Mouse (Mus musculus) gastrocnemius, postnatal 25 days (tissue): ENCODE results near the gene Ajm1. TPM values are rescaled to one million over a fixed set of nuclear protein-coding genes. Genes with fewer than 3 reads are reported as not detected.
"Not testable (repeated sequence)": the region's sequence is repeated elsewhere in the genome, so short reads cannot be mapped to it uniquely, and the experiment has no call there.

Experiments used
- DNase-seq: peaks from one replicate; pipeline ENCODE4 v3.0.0; 2022
- total RNA-seq, 2 experiments: library from RNA; stranded (reverse); gene quantifications; 1 replicate in 1 of 2; 2 replicates in 1 of 2; pipeline ENCODE4 v1.2.3; 2021

Gene Ajm1
- total RNA-seq, 2 experiments from 2014 or later: not detected

- DNase-seq: no peak
Observed at GRCm38 (mm10) chr2:25565741-25566140, 15.8 kb downstream of the Ajm1 start.

DNA sequence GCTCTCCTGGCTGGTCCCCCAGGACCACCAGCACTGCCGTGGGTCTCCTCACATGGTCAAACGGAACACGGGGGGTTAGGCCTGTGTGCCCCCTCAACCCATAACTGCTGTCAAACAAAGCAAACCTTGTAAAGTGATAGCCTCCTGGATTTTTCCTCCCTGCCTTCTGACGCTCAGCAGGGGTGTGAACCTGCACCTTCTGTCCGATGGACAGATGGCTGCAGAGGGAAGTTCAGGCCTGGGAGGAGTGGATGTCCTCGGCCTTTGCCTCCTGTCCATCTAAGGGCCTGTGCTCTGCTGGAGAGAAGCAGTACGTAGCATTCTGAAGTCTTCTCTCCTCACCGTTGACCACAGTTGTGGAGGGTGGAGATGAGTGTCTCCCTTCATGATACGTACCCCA, 19.6 kb downstream of the Ajm1 start:
- DNase-seq: no peak

DNA sequence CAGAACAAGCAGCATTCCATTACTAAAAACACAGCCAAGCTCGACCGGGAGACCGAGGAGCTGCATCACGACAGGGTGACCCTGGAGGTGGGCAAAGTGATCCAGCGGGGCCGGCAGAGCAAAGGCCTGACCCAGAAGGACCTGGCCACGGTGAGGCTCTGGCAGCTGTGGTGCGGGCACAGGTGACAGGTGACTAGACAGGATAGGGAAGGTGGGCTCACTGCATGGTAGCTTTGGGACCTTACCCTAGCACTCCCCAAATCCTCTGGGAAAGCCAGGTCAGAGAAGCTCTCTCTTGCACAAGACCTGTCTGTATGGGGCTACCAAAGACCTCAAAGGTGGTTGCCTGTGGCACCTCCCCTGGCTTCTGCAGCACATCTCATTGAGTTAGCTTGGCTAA, 21.0 kb downstream of the Ajm1 start:
- no peak for DNase-seq

- no peak for DNase-seq
Observed at GRCm38 (mm10) chr2:25558774-25559173, 22.8 kb downstream of the Ajm1 start.

GRCm38 (mm10) chr2:25557964-25558360, 23.6 kb downstream of the Ajm1 start:
- no peak for DNase-seq

- peak; percentile 95 for DNase-seq
Observed at GRCm38 (mm10) chr2:25557221-25557963, 24.2 kb downstream of the Ajm1 start, which contains the start of gene Edf1. TSS of gene Edf1 (plus strand) at chr2:25557847.

GRCm38 (mm10) chr2:25556296-25556695, 25.3 kb downstream of the Ajm1 start:
- DNase-seq: no peak

DNA sequence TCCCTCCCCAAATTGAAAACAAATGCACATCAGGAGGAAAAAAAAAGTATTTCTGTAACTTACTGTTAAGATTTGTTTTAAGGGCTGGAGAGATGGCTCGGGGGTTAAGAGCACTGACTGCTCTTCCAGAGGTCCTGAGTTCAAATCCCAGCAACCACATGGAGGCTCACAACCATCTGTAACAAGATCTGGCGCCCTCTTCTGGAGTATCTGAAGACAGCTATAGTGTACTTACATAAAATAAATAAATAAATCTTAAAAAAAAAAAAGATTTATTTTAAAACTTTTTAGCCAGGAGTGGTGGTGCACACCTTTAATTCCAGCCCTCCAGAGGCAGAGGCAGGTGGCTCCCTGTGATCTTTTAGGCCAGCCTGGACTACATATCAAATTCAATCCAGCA, 26.1 kb downstream of the Ajm1 start:
- not testable (repeated sequence) for DNase-seq

DNA sequence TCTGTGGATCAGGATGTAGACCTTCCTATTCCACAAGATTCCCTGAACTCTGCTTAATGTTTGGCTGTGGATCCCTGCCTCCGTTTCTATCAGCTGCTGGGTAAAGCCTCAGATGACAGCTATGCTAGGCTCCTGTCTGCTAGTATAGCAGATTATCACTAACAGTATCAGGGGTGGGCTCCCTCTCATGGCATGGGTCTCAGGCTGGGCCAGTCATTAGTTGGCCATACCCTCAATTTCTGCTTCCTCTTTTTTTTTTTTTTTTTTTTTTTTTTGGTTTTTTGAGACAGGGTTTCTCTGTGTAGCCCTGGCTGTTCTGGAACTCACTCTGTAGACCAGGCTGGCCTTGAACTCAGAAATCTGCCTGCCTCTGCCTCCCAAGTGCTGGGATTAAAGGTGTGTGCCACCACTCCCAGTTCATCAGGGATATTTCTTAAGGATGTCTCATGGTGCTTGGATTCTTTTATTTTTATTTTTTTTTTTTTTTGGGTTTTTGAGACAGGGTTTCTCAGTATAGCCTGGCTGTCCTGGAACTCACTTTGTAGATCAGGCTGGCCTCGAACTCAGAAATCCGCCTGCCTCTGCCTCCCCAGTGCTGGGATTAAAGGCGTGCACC, 28.3 kb downstream of the Ajm1 start:
- DNase-seq: not testable (repeated sequence)

DNA sequence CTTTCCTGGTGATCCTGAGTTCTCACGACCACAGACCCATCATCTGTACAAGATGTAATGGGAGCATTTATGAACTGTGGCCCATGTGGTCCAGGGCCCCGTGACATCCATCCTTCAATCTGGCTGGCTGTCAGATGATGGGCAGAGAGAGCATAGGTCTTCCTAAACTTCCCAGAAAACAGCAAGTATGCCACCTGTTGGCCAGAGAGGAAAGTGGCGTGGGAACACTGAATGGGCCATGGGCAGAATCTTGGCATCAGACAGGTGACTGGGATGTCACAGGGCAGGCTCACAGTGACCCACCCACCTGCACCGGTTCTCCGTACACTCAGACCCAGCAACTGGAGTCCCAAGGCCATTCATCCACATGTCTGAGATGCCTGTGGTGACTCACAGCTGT, 30.4 kb downstream of the Ajm1 start:
- no peak for DNase-seq

GRCm38 (mm10) chr2:25549021-25549991, 32.3 kb downstream of the Ajm1 start:
- peak; percentile 47 for DNase-seq

DNA sequence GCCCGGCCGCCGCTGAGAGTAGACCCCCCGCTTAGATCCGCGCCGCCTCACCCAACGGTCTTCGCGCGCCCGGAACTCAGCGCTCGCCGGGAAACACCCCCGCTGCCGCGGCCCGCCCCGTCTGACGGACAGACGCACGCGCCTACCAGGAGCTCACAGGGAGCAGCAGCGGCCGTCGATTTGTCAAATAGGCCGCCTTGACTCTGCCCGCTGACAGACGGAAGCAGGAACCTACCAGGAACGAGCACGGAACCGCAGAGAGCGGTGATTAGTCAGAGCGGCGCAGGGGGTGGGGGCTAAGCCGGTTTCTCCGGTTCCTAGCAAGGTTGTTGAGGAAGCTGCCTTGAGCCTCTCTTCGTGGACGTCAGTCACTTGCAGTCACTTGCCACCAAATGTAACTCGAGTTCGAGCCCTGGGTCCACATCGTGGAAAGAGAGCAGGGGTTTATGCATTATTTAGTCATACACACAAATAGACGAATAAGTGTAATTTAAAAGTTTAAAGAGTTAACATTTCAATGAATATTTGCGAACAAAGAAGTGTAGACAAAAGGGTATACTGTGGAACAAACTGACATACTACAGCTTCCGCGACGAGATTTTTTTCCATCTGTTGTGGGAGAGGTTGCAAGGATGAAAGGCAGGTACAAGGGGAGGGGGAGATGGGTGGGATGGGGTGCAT, 34.6 kb downstream of the Ajm1 start, which contains the start of gene Traf2:
Gene Traf2, minus strand, starts transcription at position 130 of the 681 bp plus-strand sequence.
- peak; percentile 99 for DNase-seq

- no peak for DNase-seq
Observed at GRCm38 (mm10) chr2:25545996-25546810, 35.4 kb downstream of the Ajm1 start.

DNA sequence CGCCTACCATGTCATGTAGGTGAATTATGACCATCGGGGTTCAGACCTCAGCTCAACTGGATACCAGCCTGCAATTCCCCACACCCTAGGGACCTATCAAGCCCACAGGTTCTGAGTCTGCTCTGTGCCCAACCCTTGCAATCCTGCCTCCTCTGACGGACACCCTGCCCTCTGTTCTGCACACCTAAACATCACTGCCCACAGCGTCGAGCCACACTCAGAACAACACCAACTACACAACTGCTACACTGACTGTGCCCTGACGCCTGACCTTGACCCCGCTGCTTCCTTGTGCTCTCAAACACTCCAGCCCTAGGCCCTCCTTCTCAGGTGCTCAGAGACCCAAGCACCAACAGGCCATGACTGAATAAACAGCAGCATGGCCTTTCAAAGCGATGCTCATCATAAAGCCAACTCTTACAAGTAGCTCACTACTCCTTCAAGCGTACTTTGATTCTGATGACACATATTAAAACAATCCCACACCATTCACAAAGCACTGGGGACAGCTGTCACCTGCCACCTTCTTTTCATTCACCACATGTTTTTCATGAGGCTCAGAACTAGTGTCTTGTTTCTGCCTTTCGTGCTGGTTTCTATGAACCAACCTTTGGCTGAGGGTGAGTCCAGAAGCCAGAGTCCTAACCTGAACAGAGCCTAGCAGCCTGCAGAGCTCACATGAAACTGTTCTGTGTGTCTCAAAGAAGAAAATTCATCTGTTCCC, 39.8 kb downstream of the Ajm1 start:
- no peak for DNase-seq

DNA sequence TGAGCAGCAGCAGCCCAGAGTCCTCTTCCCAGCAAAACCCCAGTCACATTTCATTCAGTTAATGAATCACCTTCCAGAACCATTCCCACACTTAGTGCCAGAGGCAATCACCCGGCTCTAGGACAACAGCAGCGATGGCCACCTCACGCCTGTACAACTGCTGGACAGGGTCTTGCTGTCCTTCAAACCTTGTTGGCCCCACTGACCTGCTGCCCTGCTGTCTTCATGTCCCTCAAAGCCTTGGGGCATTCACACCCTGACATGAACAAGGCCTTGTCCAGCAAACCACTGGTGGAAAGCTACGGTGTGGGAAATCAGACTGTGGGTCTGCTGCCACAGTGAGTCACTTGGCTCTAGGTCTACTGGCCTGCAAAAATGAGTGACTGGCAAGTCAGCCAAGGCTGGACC, 41.0 kb downstream of the Ajm1 start:
- DNase-seq: no peak

DNA sequence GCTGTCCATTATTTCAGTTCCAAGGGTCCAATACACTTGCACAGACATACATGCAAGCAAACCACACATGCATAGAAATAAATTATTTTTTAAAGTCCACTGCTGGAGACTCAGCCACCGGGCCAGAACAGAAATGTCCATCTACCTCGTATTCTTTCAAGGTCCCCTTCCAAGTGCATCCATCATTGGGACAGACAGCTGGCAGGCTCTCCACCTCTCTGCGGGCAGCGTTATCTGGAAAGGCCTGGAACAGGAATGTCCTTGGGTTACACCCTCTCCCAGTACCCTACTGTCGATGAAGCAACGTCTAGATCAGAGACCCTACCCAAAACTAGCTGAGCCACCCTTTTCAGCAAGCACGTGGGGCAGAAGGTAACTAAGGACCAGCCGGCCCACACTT, 45.0 kb downstream of the Ajm1 start:
- DNase-seq: peak; percentile 38

DNA sequence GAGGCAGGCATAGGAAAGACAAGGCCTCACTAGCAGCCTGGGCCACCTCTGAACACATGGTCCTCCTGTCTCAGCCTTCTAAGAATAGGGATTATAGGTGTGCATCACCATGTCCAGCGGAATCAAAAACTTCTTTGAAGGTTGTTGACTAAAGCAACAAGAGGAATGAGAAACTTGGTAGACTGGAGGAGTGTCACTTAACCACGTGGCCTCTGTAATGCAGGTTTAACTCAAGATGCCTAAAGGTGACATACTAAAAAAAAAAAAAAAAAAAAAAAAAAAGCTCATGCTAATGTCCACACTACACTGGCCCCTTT, 46.7 kb downstream of the Ajm1 start:
- no peak for DNase-seq

- peak; percentile 86 for DNase-seq
Observed at GRCm38 (mm10) chr2:25534178-25534865, 47.2 kb downstream of the Ajm1 start.

DNA sequence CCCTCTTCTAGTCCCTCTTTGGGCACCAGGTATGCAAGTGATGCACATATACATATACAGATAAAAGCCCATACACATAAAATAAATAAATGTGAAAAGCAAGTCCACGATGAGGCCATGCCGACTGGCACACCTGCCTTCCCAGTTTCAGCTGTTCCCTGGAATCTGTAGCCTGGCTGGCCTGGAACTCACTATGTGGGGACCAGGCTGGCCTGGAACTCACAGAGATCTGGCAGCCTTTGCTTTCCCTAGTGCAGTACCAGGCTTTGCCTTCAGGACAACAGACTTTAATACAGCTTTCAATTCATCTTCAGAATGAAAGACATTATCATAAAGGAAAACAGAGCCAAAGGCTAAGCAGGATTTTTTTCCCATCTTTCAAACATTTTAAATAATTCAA, 47.9 kb downstream of the Ajm1 start:
- no peak for DNase-seq
